Mouse (Mus musculus) ES-E14 (cell line): ENCODE measurements around the gene Gpr107. TPM values are rescaled to one million over a fixed set of nuclear protein-coding genes. Genes with fewer than 3 reads are reported as not detected.

ENCODE experiments used
- DNase-seq: peaks from one replicate; pipeline ENCODE4 v3.0.0-alpha.2; 2013; ENCODE audit warnings: low read depth, low spot score
- H3K27ac ChIP-seq: 2 replicates; pipeline ENCODE4 v1.5.1; 2012; ENCODE audit warnings: low read depth, mild to moderate bottlenecking, low read length, moderate library complexity, mixed read lengths; ENCODE audit not compliant: poor library complexity, insufficient read depth, severe bottlenecking
- H3K36me3 ChIP-seq: 2 replicates; pipeline ENCODE4 v1.6.1; 2012; ENCODE audit warnings: mild to moderate bottlenecking, low read length, moderate library complexity, mixed read lengths; ENCODE audit not compliant: control insufficient read depth, poor library complexity, insufficient read depth, severe bottlenecking
- H3K4me1 ChIP-seq, 2 experiments: fragments of 150-350 bp in 1 of 2; sonication (generic) in 1 of 2; 2 replicates each; pipeline ENCODE4 v1.6.1; 2012; ENCODE audit warnings: low read length in 2 of 2, mild to moderate bottlenecking in 1 of 2, mixed read lengths in 1 of 2; ENCODE audit not compliant: control insufficient read depth in 2 of 2, insufficient read depth in 2 of 2, poor library complexity in 1 of 2
- H3K4me3 ChIP-seq, 2 experiments: fragments of 150-350 bp in 1 of 2; sonication (generic) in 1 of 2; 2 replicates each; pipeline ENCODE4 v1.5.1; 2012; ENCODE audit warnings: low read length in 2 of 2, low read depth in 1 of 2, mild to moderate bottlenecking in 1 of 2, mixed read lengths in 1 of 2; ENCODE audit not compliant: insufficient read depth in 1 of 2, poor library complexity in 1 of 2, severe bottlenecking in 1 of 2
- H3K9ac ChIP-seq: 2 replicates; pipeline ENCODE4 v1.6.1; 2012; ENCODE audit warnings: low read depth, mild to moderate bottlenecking, low read length, mixed read lengths; ENCODE audit not compliant: poor library complexity, insufficient read depth, severe bottlenecking
- H3K9me3 ChIP-seq: fragments of 150-350 bp; sonication (generic); 2 replicates; pipeline ENCODE4 v1.6.1; 2012; ENCODE audit warnings: low read depth, mild to moderate bottlenecking, low read length; ENCODE audit not compliant: control insufficient read depth, insufficient read depth
- CHD2 ChIP-seq: IDR thresholded peaks from 2 replicates; pipeline ENCODE4 v1.6.1; 2014; ENCODE audit warnings: mild to moderate bottlenecking, low read depth, low read length, inconsistent platforms
- HCFC1 ChIP-seq: IDR thresholded peaks from 2 replicates; pipeline ENCODE4 v1.6.1; 2012; ENCODE audit warnings: low read length, inconsistent platforms, borderline replicate concordance; ENCODE audit not compliant: insufficient read depth
- MAFK ChIP-seq: IDR thresholded peaks from 2 replicates; pipeline ENCODE4 v1.6.1; 2014; ENCODE audit warnings: mild to moderate bottlenecking, low read depth, low read length, inconsistent platforms; ENCODE audit not compliant: insufficient read depth
- ZC3H11A ChIP-seq: IDR thresholded peaks from 2 replicates; pipeline ENCODE4 v1.6.1; 2012; ENCODE audit warnings: low read depth, mild to moderate bottlenecking, inconsistent platforms, low read length, borderline replicate concordance
- ZNF384 ChIP-seq: IDR thresholded peaks from 2 replicates; pipeline ENCODE4 v1.6.1; 2012; ENCODE audit warnings: low read depth, low read length, inconsistent platforms
- in situ Hi-C, 2 experiments: fragments of 600-800 bp; cut with MboI; formaldehyde crosslinking; loops; one replicate each; pipeline ENCODE4 v1.15.1; 2025; ENCODE audit warnings: low sequenced_read_pairs in 2 of 2, inconsistent platforms in 1 of 2; ENCODE audit not compliant: unreplicated experiment in 2 of 2
- total RNA-seq: library from RNA; depleted of rRNA; stranded (reverse); fragments of 300-350 nt; gene quantifications from 2 replicates; pipeline ENCODE4 v1.2.3, GENCODE M21; 2012

Gpr107 gene
- total RNA-seq, 1 experiment = 111 TPM

DNA sequence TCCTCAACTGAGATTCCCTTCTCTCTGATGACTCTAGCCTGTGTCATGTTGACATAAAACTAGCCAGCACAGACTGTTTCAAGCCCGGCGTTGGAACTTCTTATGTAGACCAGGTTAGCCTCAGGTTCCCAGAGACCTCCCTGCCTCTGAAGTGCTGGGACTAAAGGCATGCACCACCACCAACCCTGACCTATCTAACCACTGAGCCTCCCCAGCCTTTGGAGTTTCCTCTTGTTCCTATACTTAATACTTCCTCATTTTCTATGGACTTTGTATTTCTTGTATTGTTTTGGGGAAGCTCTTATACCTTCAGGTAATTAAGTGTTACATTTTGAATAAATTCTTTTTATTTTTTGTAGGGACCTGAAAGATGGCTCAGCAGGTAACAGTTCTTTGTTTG lies 37.9 kb upstream of the Gpr107 start:
- H3K4me3 ChIP-seq = no peak overlapping the region
- in situ Hi-C loops = no loop called here
- no peak overlapping the region for H3K9ac ChIP-seq
- no peaks in the 10 kb centered on the region; the same call in 1 of the 2 replicates for H3K36me3 ChIP-seq
- H3K4me1 ChIP-seq = peaks cover 7 to 19% of the 10 kb centered on the region in 2 experiments
- H3K9me3 ChIP-seq = no peaks in the 10 kb centered on the region
- no peak for DNase-seq
- H3K27ac ChIP-seq = no peak overlapping the region
- TF ChIP-seq ZNF384 (no peak), MAFK (no peak), CHD2 (no peak), HCFC1 (no peak), ZC3H11A (no peak)

DNA sequence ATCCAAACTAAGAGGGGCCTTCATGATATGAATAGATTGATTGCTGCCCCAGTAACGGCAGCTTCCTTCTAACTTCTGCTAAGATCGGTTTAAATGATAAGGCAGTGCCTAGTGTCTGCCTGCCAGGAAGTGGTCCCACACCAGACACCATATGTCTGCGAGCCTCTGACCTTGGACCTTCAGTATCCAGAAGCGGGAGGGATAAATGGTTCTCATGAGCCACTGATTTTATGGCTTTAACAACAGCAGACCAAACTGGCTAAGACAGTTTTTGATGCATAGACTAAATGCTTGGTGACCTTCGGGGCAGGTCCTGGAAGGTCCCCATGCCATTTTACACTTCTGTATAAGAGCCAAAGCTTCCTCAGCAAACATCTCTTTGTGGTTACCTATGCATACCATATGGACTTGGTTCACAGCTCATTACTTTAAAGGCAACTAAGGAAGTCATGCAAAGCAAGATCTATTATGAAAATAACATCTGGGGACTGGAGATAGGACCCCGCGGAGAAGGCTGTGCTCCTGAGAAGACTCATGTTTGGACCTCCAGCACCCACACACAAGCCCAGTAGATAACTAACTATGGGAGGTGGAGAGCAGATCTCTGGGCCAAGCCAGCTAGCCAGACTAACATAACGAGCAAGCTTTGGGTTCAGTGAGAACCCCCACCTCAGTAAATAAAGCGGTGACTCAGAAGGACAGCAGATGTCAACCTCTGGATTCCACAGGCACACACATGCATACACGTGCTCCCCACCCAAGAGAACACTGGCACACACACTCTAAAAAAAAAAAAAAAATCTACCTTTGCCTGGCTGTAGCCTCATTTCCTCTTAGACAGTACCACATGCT lies 36.8 kb upstream of the Gpr107 start:
- H3K9ac ChIP-seq = no peak overlapping the region
- H3K4me3 ChIP-seq = no peak overlapping the region
- H3K4me1 ChIP-seq = peaks cover 4 to 19% of the 10 kb centered on the region in 2 experiments
- no peaks in the 10 kb centered on the region; the same call in 1 of the 2 replicates for H3K36me3 ChIP-seq
- in situ Hi-C loops = no loop called here
- DNase-seq = no peak
- H3K9me3 ChIP-seq = no peaks in the 10 kb centered on the region
- no peak overlapping the region for H3K27ac ChIP-seq
- TF ChIP-seq ZNF384 = no peak
- no peak for TF ChIP-seq MAFK
- TF ChIP-seq CHD2 = no peak
- TF ChIP-seq ZC3H11A = no peak
- no peak for TF ChIP-seq HCFC1

DNA sequence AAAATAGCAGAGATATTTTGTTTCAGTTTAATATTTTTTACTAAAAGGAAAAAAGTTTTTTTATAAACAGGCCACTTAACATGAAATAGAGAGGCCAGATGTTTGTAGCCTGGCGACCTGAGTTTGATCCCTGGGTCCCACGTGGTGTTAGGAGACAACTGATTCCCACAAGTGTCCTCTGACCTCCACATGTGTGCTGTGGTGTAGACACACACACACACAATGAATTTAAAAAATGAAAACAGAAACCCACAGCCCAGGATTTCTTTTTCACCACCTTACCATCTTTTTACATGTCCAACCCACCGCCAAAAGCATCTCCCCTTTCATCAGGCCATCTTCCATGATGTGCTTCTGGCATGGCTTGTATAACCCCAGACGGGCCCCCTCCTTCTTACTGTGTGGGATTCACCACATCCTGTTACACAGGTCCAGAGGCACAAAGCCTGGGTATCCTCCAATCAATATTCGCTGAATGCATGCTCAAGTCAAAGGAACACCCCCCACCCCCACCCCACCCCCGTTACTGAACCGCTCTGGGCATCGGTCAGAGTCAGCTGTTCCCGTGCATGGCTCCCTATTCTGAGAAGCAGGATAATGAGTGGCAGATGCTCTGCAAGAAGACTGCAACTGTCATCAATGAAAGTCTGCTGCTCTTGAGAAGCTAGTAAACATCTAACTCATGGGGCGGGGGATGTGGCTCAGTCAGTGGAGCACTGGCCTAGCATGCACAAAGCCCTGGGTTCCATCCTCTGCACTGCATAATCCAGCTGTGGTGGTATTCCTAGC lies 36.0 kb upstream of the Gpr107 start:
- Histone ChIP-seq H3K4me1 (peaks cover 0 to 17% of the 10 kb centered on the region in 2 experiments; a peak in 2 of 4 replicates), H3K9ac (no peak overlapping the region), H3K36me3 (no peaks in the 10 kb centered on the region; the same call in 1 of the 2 replicates), H3K27ac (no peak overlapping the region), H3K4me3 (no peak overlapping the region), H3K9me3 (no peaks in the 10 kb centered on the region)
- TF ChIP-seq ZC3H11A (no peak), HCFC1 (no peak), ZNF384 (no peak)
- in situ Hi-C loops = no loop called here
- DNase-seq = no peak

DNA sequence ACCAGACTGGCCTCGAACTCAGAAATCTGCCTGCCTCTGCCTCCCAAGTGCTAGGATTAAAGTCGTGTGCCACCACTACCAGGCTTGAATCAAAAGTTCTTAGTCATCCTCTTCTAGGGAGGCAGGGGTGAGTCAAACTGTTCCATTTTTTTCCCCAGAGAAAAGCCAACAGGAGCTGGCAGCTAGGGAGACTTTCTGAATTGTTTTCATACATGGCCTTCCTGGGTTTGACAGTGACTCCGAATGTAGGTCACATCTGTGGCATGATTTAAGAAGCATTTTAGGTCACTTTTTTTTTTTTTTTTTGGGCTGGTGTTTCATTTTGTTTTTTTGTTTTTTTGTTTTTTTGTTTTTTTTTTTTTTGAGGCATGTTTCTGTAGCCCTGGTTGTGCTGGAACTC lies 33.9 kb upstream of the Gpr107 start:
- Histone ChIP-seq H3K4me3 (no peak overlapping the region), H3K9me3 (no peaks in the 10 kb centered on the region), H3K27ac (no peak overlapping the region), H3K4me1 (peaks cover 0 to 20% of the 10 kb centered on the region in 2 experiments; a peak in 2 of 4 replicates), H3K36me3 (no peaks in the 10 kb centered on the region; the same call in 1 of the 2 replicates), H3K9ac (no peak overlapping the region)
- TF ChIP-seq HCFC1 (no peak), MAFK (no peak), CHD2 (no peak), ZC3H11A (no peak), ZNF384 (no peak)
- in situ Hi-C loops = no loop called here
- DNase-seq = no peak
